Mouse (Mus musculus): ENCODE results near the gene Ssmem1.

- TF ChIP-seq POLR2A (IDR thresholded peaks at IDR 0.05; ENCODE audit: insufficient read length, low read depth) (no peak), MAX (IDR thresholded peaks at IDR 0.05; ENCODE audit: low read depth) (no peak), MYOD1 (IDR thresholded peaks at IDR 0.05; ENCODE audit: control insufficient read depth in 1 of 3, insufficient read length in 2 of 3, low read depth in 2 of 3) (no peak), USF1 (IDR thresholded peaks at IDR 0.05; ENCODE audit: low read depth) (no peak), POLR2AphosphoS2 (IDR thresholded peaks at IDR 0.05; ENCODE audit: insufficient read length, low read depth) (no peak), TCF3 (IDR thresholded peaks at IDR 0.05; ENCODE audit: insufficient read length, low read depth) (no peak)
These were observed 28.6 kb downstream of the Ssmem1 start for GRCm38 (mm10) chr6:30538240-30538639.
